Mouse (Mus musculus) neural tube, embryonic 15.5 days (tissue): Measurements from ENCODE around the gene Hexdc. TPM values are rescaled to one million over a fixed set of nuclear protein-coding genes. Genes with fewer than 3 reads are reported as not detected.

ENCODE experiments used
- ATAC-seq: fragments of 200-750 bp; cut with Nextera tagmentation; 2 replicates; pipeline ENCODE4 v1.8.0; 2017; ENCODE audit warnings: mild to moderate bottlenecking, moderate TSS enrichment, moderate library complexity; ENCODE audit not compliant: low FRiP score
- H3K27ac ChIP-seq: fragments of 300-500 bp; sonication (generic); replicated peaks from 2 replicates; pipeline ENCODE4 v1.5.1; 2015; ENCODE audit warnings: mild to moderate bottlenecking, inconsistent platforms
- H3K27me3 ChIP-seq: fragments of 300-500 bp; sonication (generic); replicated peaks from 2 replicates; pipeline ENCODE4 v1.6.1; 2015; ENCODE audit warnings: inconsistent platforms
- H3K36me3 ChIP-seq: fragments of 300-500 bp; sonication (generic); 2 replicates; pipeline ENCODE4 v1.6.1; 2015; ENCODE audit warnings: inconsistent platforms
- H3K4me1 ChIP-seq: fragments of 300-500 bp; sonication (generic); 2 replicates; pipeline ENCODE4 v1.6.1; 2015; ENCODE audit warnings: inconsistent platforms
- H3K4me2 ChIP-seq: fragments of 300-500 bp; sonication (generic); 2 replicates; pipeline ENCODE4 v1.6.1; 2015; ENCODE audit warnings: inconsistent platforms, mild to moderate bottlenecking, moderate library complexity
- H3K4me3 ChIP-seq: fragments of 300-500 bp; sonication (generic); replicated peaks from 2 replicates; pipeline ENCODE4 v1.5.1; 2015; ENCODE audit warnings: mild to moderate bottlenecking, inconsistent platforms
- H3K9ac ChIP-seq: fragments of 300-500 bp; sonication (generic); replicated peaks from 2 replicates; pipeline ENCODE4 v1.6.1; 2015; ENCODE audit warnings: mild to moderate bottlenecking, inconsistent platforms
- H3K9me3 ChIP-seq: fragments of 300-500 bp; sonication (generic); replicated peaks from 2 replicates; pipeline ENCODE4 v1.6.1; 2016; ENCODE audit warnings: inconsistent platforms
- WGBS: fragments of 180-500 bp; shearing (Covaris S2); methylation state at CpG from one replicate; pipeline ENCODE4 v1.1.7; 2015; ENCODE audit warnings: mixed read lengths; 5-methylcytosine and 5-hydroxymethylcytosine counted together
- polyA plus RNA-seq: library from polyadenylated mRNA; unstranded; fragments of >200 nt; fragmentation: Nextera tagmentation; extraction: Ambion mirVana; gene quantifications from 2 replicates; pipeline ENCODE4 v1.2.1, GENCODE M21; 2015

Hexdc gene
- polyA plus RNA-seq, 1 experiment from 2014 or later: 35.1 TPM

GRCm38 (mm10) chr11:121198622-121199021, 5.6 kb upstream of the Hexdc start:
- H3K27ac ChIP-seq: no peak overlapping the region
- WGBS: 62% methylated on average over 2 of the region's 2 CpGs
- H3K36me3 ChIP-seq: peaks cover 39% of the 10 kb centered on the region
- H3K4me1 ChIP-seq: peaks cover 7% of the 10 kb centered on the region
- H3K4me2 ChIP-seq: no peak overlapping the region
- H3K9me3 ChIP-seq: no peaks in the 10 kb centered on the region
- no peaks in the 10 kb centered on the region for H3K27me3 ChIP-seq
- no peak overlapping the region for H3K4me3 ChIP-seq
- no peak for ATAC-seq
- no peak overlapping the region for H3K9ac ChIP-seq

- Histone ChIP-seq H3K27me3 (no peaks in the 10 kb centered on the region), H3K9ac (no peak overlapping the region), H3K36me3 (peaks cover 30% of the 10 kb centered on the region), H3K4me2 (no peak overlapping the region), H3K27ac (no peak overlapping the region), H3K4me3 (no peak overlapping the region), H3K4me1 (peaks cover 10% of the 10 kb centered on the region), H3K9me3 (no peaks in the 10 kb centered on the region)
- ATAC-seq: no peak
- WGBS: 73% methylated on average over 4 of the region's 4 CpGs
Measured at GRCm38 (mm10) chr11:121199851-121200250, 4.4 kb upstream of the Hexdc start.

- no peak for ATAC-seq
- H3K4me1 ChIP-seq: peaks cover 14% of the 10 kb centered on the region
- no peaks in the 10 kb centered on the region for H3K27me3 ChIP-seq
- H3K4me2 ChIP-seq: no peak overlapping the region
- no peaks in the 10 kb centered on the region for H3K9me3 ChIP-seq
- H3K4me3 ChIP-seq: no peak overlapping the region
- peaks cover 23% of the 10 kb centered on the region for H3K36me3 ChIP-seq
- no peak overlapping the region for H3K9ac ChIP-seq
- WGBS: 95% methylated on average over 6 of the region's 6 CpGs
- no peak overlapping the region for H3K27ac ChIP-seq
Measured at GRCm38 (mm10) chr11:121200781-121201180, 3.5 kb upstream of the Hexdc start.

- H3K9ac ChIP-seq: no peak overlapping the region
Measured at GRCm38 (mm10) chr11:121201436-121202198, 2.6 kb upstream of the Hexdc start.

GRCm38 (mm10) chr11:121203859-121204160, 423 bp upstream of the Hexdc start:
- ATAC-seq: no peak
- peak overlapping the region; percentile 68 for H3K4me3 ChIP-seq
- 0 out of 2 replicates have a peak overlapping the region, but pooled peaks have one; percentile 67 for H3K9ac ChIP-seq
- H3K36me3 ChIP-seq: peaks cover 21% of the 10 kb centered on the region
- peak overlapping the region; percentile 59 for H3K4me2 ChIP-seq
- no peaks in the 10 kb centered on the region for H3K27me3 ChIP-seq
- H3K9me3 ChIP-seq: no peaks in the 10 kb centered on the region
- WGBS: 0% methylated on average over 5 of the region's 5 CpGs
- H3K27ac ChIP-seq: peak overlapping the region; percentile 91
- H3K4me1 ChIP-seq: peaks cover 14% of the 10 kb centered on the region

More at GRCm38 (mm10) chr11:121201436-121202198, 2.6 kb upstream of the Hexdc start:
- 51% methylated on average over 11 of the region's 11 CpGs for WGBS
- Histone ChIP-seq H3K36me3 (peaks cover 16% of the 10 kb centered on the region; the same call in 1 of the 2 replicates), H3K9me3 (no peaks in the 10 kb centered on the region), H3K27ac (no peak overlapping the region), H3K4me2 (no peak overlapping the region), H3K4me1 (peaks cover 14% of the 10 kb centered on the region), H3K4me3 (no peak overlapping the region), H3K27me3 (no peaks in the 10 kb centered on the region)
- no peak for ATAC-seq

GRCm38 (mm10) chr11:121216831-121217230, 12.6 kb downstream of the Hexdc start:
- ATAC-seq: no peak
- Histone ChIP-seq H3K4me3 (no peak overlapping the region), H3K4me1 (no peaks in the 10 kb centered on the region), H3K27ac (no peak overlapping the region), H3K9me3 (no peaks in the 10 kb centered on the region), H3K4me2 (no peak overlapping the region), H3K27me3 (no peaks in the 10 kb centered on the region), H3K36me3 (peaks cover 68% of the 10 kb centered on the region), H3K9ac (no peak overlapping the region)
- 96% methylated on average over 3 of the region's 3 CpGs for WGBS

- 93% methylated on average over 11 of the region's 11 CpGs for WGBS
- no peak overlapping the region for H3K4me2 ChIP-seq
- no peak for ATAC-seq
Measured at GRCm38 (mm10) chr11:121219776-121220175, 15.5 kb downstream of the Hexdc start.

GRCm38 (mm10) chr11:121220771-121221170, 16.5 kb downstream of the Hexdc start:
- Histone ChIP-seq H3K4me2 (no peak overlapping the region), H3K27ac (no peak overlapping the region), H3K27me3 (no peaks in the 10 kb centered on the region), H3K9ac (0 out of 2 replicates have a peak overlapping the region, but pooled peaks have one; percentile 2), H3K36me3 (peaks cover 88% of the 10 kb centered on the region), H3K4me3 (no peak overlapping the region), H3K4me1 (0 out of 2 replicates have a peak, but pooled peaks cover 4% of the 10 kb centered on the region), H3K9me3 (no peaks in the 10 kb centered on the region)
- 92% methylated on average over 5 of the region's 5 CpGs for WGBS
- ATAC-seq: no peak

More at GRCm38 (mm10) chr11:121219776-121220175, 15.5 kb downstream of the Hexdc start:
- Histone ChIP-seq H3K4me3 (no peak overlapping the region), H3K9ac (no peak overlapping the region), H3K27ac (no peak overlapping the region), H3K36me3 (peaks cover 84% of the 10 kb centered on the region), H3K9me3 (no peaks in the 10 kb centered on the region), H3K27me3 (no peaks in the 10 kb centered on the region), H3K4me1 (no peaks in the 10 kb centered on the region)

GRCm38 (mm10) chr11:121221321-121222010, 17.2 kb downstream of the Hexdc start:
- 93% methylated on average over 6 of the region's 6 CpGs for WGBS
- Histone ChIP-seq H3K4me2 (no peak overlapping the region), H3K27ac (no peak overlapping the region), H3K9me3 (no peaks in the 10 kb centered on the region), H3K4me3 (no peak overlapping the region), H3K27me3 (no peaks in the 10 kb centered on the region), H3K36me3 (peaks cover 87% of the 10 kb centered on the region), H3K4me1 (0 out of 2 replicates have a peak, but pooled peaks cover 4% of the 10 kb centered on the region), H3K9ac (no peak overlapping the region)
- ATAC-seq: no peak

- H3K27ac ChIP-seq: peak overlapping the region; percentile 75
- no peaks in the 10 kb centered on the region for H3K9me3 ChIP-seq
- ATAC-seq: peak; percentile 9; the same call in 1 of the 2 replicates
- H3K4me2 ChIP-seq: peak overlapping the region; percentile 81
- peak overlapping the region; percentile 79 for H3K4me3 ChIP-seq
- 25% methylated on average over 21 of the region's 21 CpGs for WGBS
- H3K9ac ChIP-seq: peak overlapping the region; percentile 65
- H3K36me3 ChIP-seq: peaks cover 33% of the 10 kb centered on the region
- peaks cover 32% of the 10 kb centered on the region for H3K4me1 ChIP-seq
- H3K27me3 ChIP-seq: no peaks in the 10 kb centered on the region
Measured at GRCm38 (mm10) chr11:121228129-121229017, 24.1 kb downstream of the Hexdc start.

GRCm38 (mm10) chr11:121229018-121229439, 24.8 kb downstream of the Hexdc start, which contains the start of gene Cybc1:
Cybc1 (minus strand) TSS chr11:121229322.
- peaks cover 27% of the 10 kb centered on the region for H3K36me3 ChIP-seq
- under 1% methylated on average over 23 of the region's 23 CpGs for WGBS

More at GRCm38 (mm10) chr11:121229018-121229439, 24.8 kb downstream of the Hexdc start, which contains the start of gene Cybc1:
- peak within 1 kb of the TSS; percentile 75 for H3K27ac ChIP-seq
- H3K9me3 ChIP-seq: no peaks in the 10 kb centered on the region
- peak; percentile 86 for ATAC-seq
- peaks cover 32% of the 10 kb centered on the region for H3K4me1 ChIP-seq
- H3K4me2 ChIP-seq: peak within 1 kb of the TSS; percentile 81
- H3K9ac ChIP-seq: peak within 1 kb of the TSS; percentile 65
- H3K27me3 ChIP-seq: no peaks in the 10 kb centered on the region
- peak within 1 kb of the TSS; percentile 79 for H3K4me3 ChIP-seq
